ENCODE assay signal across 30 mouse cellular contexts in the genomic region with DNA sequence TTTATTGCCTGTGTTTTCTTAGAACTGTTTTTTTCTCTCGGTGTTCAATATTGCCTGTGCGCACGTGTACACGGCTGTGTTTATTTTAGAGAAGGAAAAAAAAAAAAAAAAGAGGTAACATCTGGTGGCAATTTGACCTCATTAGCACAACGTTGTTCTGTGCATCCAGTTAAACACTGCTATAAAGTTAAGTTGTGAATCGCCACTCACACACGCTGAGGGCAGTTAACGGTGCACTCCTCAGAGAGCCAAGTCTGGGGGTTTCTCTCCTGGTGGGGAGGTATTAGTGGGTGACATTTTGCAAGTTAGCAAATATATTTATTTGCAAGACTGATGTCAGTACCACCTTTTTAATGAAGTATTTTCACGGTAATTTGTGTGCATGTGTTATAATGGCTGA. TPM values are rescaled to one million over a fixed set of nuclear protein-coding genes. Genes with fewer than 3 reads are reported as not detected.
DNase-seq lines count a peak whose midpoint lies in the region; ATAC-seq lines count a peak whose summit lies in the region.
"Had no signal": no experiment of that assay in that cellular context is flagged by ENCODE, and none has a peak within 500 bp of the region (broad histone marks: within the 10 kb centered on the region; RNA-seq: fewer than 3 reads in every experiment).

No protein-coding gene starts in this region.

- ATAC-seq in forebrain, embryonic 15.5 days (replicated peaks) = 0 out of 2 replicates have a peak, but pooled peaks have one; percentile 41
- ATAC-seq in forebrain, embryonic 11.5 days (replicated peaks; ENCODE audit: low FRiP score) = no peak
- ATAC-seq in embryonic facial prominence, embryonic 12.5 days (ENCODE audit: insufficient number of reproducible peaks, insufficient read depth, low FRiP score, low TSS enrichment) = no peak
- ATAC-seq in limb, embryonic 11.5 days (ENCODE audit: insufficient number of reproducible peaks, low FRiP score, low TSS enrichment, low read depth) = peak; percentile 83
- ATAC-seq: hindbrain, postnatal 0 days; intestine, embryonic 16.5 days; Patski had no signal

- DNase-seq in forebrain, embryonic 11.5 days (ENCODE audit: low spot score) = no peak
- DNase-seq in limb, embryonic 11.5 days (ENCODE audit: low spot score) = peak; percentile 70
- no peak for DNase-seq in kidney, postnatal 4 days
- no peak for DNase-seq in left cerebral cortex, adult 9 months (ENCODE audit: low spot score in 2 of 2)
- DNase-seq in ovary, adult 18-20 months (ENCODE audit: low spot score) = no peak
- DNase-seq: adrenal gland, postnatal 14 days; cerebellum, adult 11 months; cerebellum, adult 9-10 months; gastrocnemius, postnatal 25 days; heart, adult 11 months; heart, postnatal 36 days; kidney, adult 8-10 months; layer of hippocampus, adult 9-11 months; thymus, adult 2 months; thymus, postnatal 4 days had no signal

- H3K4me1 ChIP-seq in forebrain, embryonic 15.5 days = peaks cover 5% of the 10 kb centered on the region; the same call in 1 of the 2 replicates
- H3K4me1 ChIP-seq in forebrain, embryonic 11.5 days (replicated peaks; ENCODE audit: control insufficient read depth, insufficient read depth, low read length) = no peaks in the 10 kb centered on the region
- H3K4me1 ChIP-seq in embryonic facial prominence, embryonic 12.5 days = peaks cover 9% of the 10 kb centered on the region; the same call in 1 of the 2 replicates
- peaks cover 17% of the 10 kb centered on the region; the same call in 1 of the 2 replicates for H3K4me1 ChIP-seq in limb, embryonic 11.5 days (ENCODE audit: control insufficient read depth, insufficient read depth, low read length)
- H3K4me1 ChIP-seq: heart, embryonic 10.5 days; hindbrain, embryonic 12.5 days; lung, embryonic 15.5 days; midbrain, embryonic 12.5 days; neural tube, embryonic 13.5 days had no signal

- H3K4me2 ChIP-seq in forebrain, embryonic 15.5 days (replicated peaks) = no peak overlapping the region
- H3K4me2 ChIP-seq in forebrain, embryonic 11.5 days (ENCODE audit: low read depth, low read length, severe bottlenecking) = no peak overlapping the region
- 0 out of 2 replicates have a peak overlapping the region, but pooled peaks have one; percentile 6 for H3K4me2 ChIP-seq in embryonic facial prominence, embryonic 12.5 days (replicated peaks)
- peak overlapping the region; percentile 26 for H3K4me2 ChIP-seq in limb, embryonic 11.5 days (ENCODE audit: low read depth, severe bottlenecking)
- H3K4me2 ChIP-seq: embryonic facial prominence, embryonic 15.5 days; hindbrain, embryonic 12.5 days; lung, embryonic 15.5 days; midbrain, embryonic 12.5 days; neural tube, embryonic 13.5 days had no signal

- H3K9ac ChIP-seq in forebrain, embryonic 15.5 days (replicated peaks) = no peak overlapping the region
- H3K9ac ChIP-seq in forebrain, embryonic 11.5 days (ENCODE audit: low read length) = no peak overlapping the region
- no peak overlapping the region for H3K9ac ChIP-seq in embryonic facial prominence, embryonic 12.5 days
- H3K9ac ChIP-seq in limb, embryonic 11.5 days (ENCODE audit: low read length) = no peak overlapping the region
- H3K9ac ChIP-seq: embryonic facial prominence, embryonic 15.5 days; hindbrain, embryonic 12.5 days; lung, embryonic 15.5 days; midbrain, embryonic 12.5 days; neural tube, embryonic 13.5 days had no signal

- no peaks in the 10 kb centered on the region for H3K27me3 ChIP-seq in forebrain, embryonic 15.5 days
- H3K27me3 ChIP-seq in forebrain, embryonic 11.5 days (ENCODE audit: control insufficient read depth, insufficient read depth, low read length) = no peaks in the 10 kb centered on the region
- H3K27me3 ChIP-seq in embryonic facial prominence, embryonic 12.5 days = no peaks in the 10 kb centered on the region
- no peaks in the 10 kb centered on the region for H3K27me3 ChIP-seq in limb, embryonic 11.5 days (ENCODE audit: control insufficient read depth, insufficient read depth, low read length)
- H3K27me3 ChIP-seq: embryonic facial prominence, embryonic 15.5 days; hindbrain, embryonic 12.5 days; lung, embryonic 15.5 days; midbrain, embryonic 12.5 days; neural tube, embryonic 13.5 days; Patski had no signal

- H3K9me3 ChIP-seq in forebrain, embryonic 15.5 days = no peaks in the 10 kb centered on the region
- H3K9me3 ChIP-seq in forebrain, embryonic 11.5 days (ENCODE audit: control insufficient read depth, low read length) = no peaks in the 10 kb centered on the region
- H3K9me3 ChIP-seq in embryonic facial prominence, embryonic 12.5 days = no peaks in the 10 kb centered on the region
- no peaks in the 10 kb centered on the region for H3K9me3 ChIP-seq in limb, embryonic 11.5 days (ENCODE audit: control insufficient read depth, low read length)
- H3K9me3 ChIP-seq: embryonic facial prominence, embryonic 15.5 days; heart, embryonic 10.5 days; hindbrain, embryonic 12.5 days; lung, embryonic 15.5 days; midbrain, embryonic 12.5 days; neural tube, embryonic 13.5 days had no signal

- no peak overlapping the region for H3K27ac ChIP-seq in forebrain, embryonic 15.5 days (replicated peaks)
- H3K27ac ChIP-seq in forebrain, embryonic 11.5 days (ENCODE audit: low read depth, low read length) = no peak overlapping the region
- H3K27ac ChIP-seq in embryonic facial prominence, embryonic 12.5 days = no peak overlapping the region
- H3K27ac ChIP-seq in limb, embryonic 11.5 days (replicated peaks; ENCODE audit: low read depth, low read length) = no peak overlapping the region
- H3K27ac ChIP-seq: embryonic facial prominence, embryonic 15.5 days; heart, embryonic 10.5 days; hindbrain, embryonic 12.5 days; hindbrain, postnatal 0 days; kidney, postnatal 0 days; lung, embryonic 15.5 days; midbrain, embryonic 12.5 days; neural tube, embryonic 13.5 days had no signal

- H3K36me3 ChIP-seq in forebrain, embryonic 15.5 days = no peaks in the 10 kb centered on the region
- no peaks in the 10 kb centered on the region for H3K36me3 ChIP-seq in forebrain, embryonic 11.5 days (ENCODE audit: control insufficient read depth, insufficient read depth, low read length)
- no peaks in the 10 kb centered on the region for H3K36me3 ChIP-seq in embryonic facial prominence, embryonic 12.5 days
- H3K36me3 ChIP-seq in limb, embryonic 11.5 days (ENCODE audit: control insufficient read depth, insufficient read depth, low read length) = no peaks in the 10 kb centered on the region
- H3K36me3 ChIP-seq: embryonic facial prominence, embryonic 15.5 days; heart, embryonic 10.5 days; hindbrain, embryonic 12.5 days; lung, embryonic 15.5 days; midbrain, embryonic 12.5 days; neural tube, embryonic 13.5 days had no signal

- WGBS in forebrain, embryonic 15.5 days = 55% methylated on average over 9 of the region's 9 CpGs
- 75% methylated on average over 9 of the region's 9 CpGs for WGBS in forebrain, embryonic 11.5 days
- 24% methylated on average over 9 of the region's 9 CpGs for WGBS in embryonic facial prominence, embryonic 12.5 days
- WGBS in limb, embryonic 11.5 days = 8% methylated on average over 9 of the region's 9 CpGs

- H3K4me3 ChIP-seq in forebrain, embryonic 15.5 days = no peak overlapping the region
- H3K4me3 ChIP-seq in forebrain, embryonic 11.5 days (ENCODE audit: low read depth, low read length) = no peak overlapping the region
- H3K4me3 ChIP-seq in embryonic facial prominence, embryonic 12.5 days = no peak overlapping the region
- no peak overlapping the region for H3K4me3 ChIP-seq in limb, embryonic 11.5 days (ENCODE audit: low read depth, low read length)
- H3K4me3 ChIP-seq: embryonic facial prominence, embryonic 15.5 days; heart, embryonic 10.5 days; hindbrain, embryonic 12.5 days; lung, embryonic 15.5 days; midbrain, embryonic 12.5 days; neural tube, embryonic 13.5 days had no signal

RNA-seq across cellular contexts. Expression of a gene that starts 49.0 kb away (rescaled TPM):
- not detected in 2 replicates for polyA plus RNA-seq in forebrain, embryonic 15.5 days (2015; fragmentation: Nextera tagmentation; extraction: Ambion mirVana)
- 0.19 TPM in 1 of 2 replicates, not detected in the other for polyA plus RNA-seq in forebrain, embryonic 11.5 days (2014; fragmentation: Nextera tagmentation; extraction: Ambion mirVana)
- polyA plus RNA-seq in embryonic facial prominence, embryonic 12.5 days (2016; fragmentation: Nextera tagmentation; extraction: Ambion mirVana) = 0.46 TPM in 2 replicates
- 0.23 and 0.36 TPM in 2 replicates for polyA plus RNA-seq in limb, embryonic 11.5 days (2014; fragmentation: Nextera tagmentation; extraction: Ambion mirVana)
- polyA plus RNA-seq: embryonic facial prominence, embryonic 15.5 days; heart, embryonic 16.5 days; liver, adult 2 months; liver, embryonic 16.5 days; neural tube, embryonic 13.5 days; Patski; thymus, adult 2 months had no signal

Comparison
In these comparisons a context has a peak if more than half of its experiments do, and no peak if none do; other contexts are left out.
1. ATAC-seq: peak in forebrain, embryonic 15.5 days (single experiment) and limb, embryonic 11.5 days (single experiment); none in forebrain, embryonic 11.5 days (single experiment) and embryonic facial prominence, embryonic 12.5 days (single experiment).
2. H3K4me2 ChIP-seq: peak in embryonic facial prominence, embryonic 12.5 days (single experiment) and limb, embryonic 11.5 days (single experiment); none in forebrain, embryonic 15.5 days (single experiment) and forebrain, embryonic 11.5 days (single experiment).